Mouse (Mus musculus) lung, postnatal 36 days (tissue): ENCODE measurements around the gene Rere.

Experiments used
- DNase-seq: peaks from one replicate; pipeline ENCODE4 v3.0.0; 2022; ENCODE audit warnings: mixed read lengths

Gene Rere

DNA sequence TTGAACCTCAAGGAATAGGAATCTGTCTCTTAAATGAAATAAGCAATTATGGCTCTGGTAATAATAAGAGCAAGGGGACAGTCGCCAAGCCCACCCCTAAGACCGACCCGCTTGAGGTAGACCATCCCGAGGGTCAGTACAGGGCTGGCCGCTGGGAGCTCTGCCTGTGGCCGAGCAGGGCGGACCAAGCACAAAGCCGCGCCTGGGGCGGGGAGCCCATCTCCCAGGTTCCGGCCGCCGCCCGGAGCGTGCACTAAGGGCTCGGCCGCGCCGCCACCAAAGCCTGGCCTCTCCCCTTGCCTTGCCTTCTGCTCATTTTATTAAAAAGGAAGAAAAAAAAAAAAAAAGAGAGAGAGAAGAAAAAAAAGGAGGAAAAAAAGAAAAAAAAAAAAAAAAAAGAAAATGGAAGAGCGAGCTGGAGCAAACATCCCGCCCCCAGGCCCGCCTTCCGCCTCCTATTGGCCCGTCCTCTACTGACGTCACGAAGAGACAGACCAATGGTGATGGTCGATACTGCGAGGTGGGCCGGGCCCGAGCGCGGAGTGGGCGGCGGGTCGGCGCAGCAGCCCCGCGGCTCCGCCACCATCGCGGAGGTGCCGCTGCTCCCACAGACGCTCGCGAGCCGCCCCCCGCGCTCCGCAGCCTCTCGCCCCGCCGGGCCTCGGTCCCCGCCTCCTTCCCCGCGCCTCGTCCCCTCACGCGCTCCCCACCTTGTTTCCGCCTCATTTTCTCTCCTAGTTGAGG is at the start of gene Rere:
Rere (plus strand) TSS at position 629 of the 744 bp plus-strand sequence.
- peak; percentile 98 for DNase-seq

DNA sequence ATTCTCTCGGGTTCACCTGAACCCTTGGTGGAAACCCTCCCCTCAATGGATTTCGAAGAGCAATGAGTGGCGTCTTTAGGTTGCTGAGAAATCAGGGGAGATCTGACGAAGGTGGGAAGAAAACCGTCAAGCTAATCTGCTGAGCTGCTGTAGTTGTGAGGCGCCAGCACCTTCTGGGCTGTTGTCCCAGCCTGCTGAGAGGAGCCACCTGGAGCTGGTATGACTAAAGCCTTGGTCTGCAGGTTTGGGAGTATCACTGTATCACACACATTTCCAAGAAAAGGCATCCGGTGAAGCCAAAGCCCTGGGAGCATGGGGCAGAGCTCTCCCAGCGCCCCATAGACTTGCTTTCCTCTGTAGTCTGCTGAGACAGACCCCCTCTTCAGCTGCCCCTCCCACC is 49.6 kb upstream of the Rere start:
- DNase-seq = no peak

DNA sequence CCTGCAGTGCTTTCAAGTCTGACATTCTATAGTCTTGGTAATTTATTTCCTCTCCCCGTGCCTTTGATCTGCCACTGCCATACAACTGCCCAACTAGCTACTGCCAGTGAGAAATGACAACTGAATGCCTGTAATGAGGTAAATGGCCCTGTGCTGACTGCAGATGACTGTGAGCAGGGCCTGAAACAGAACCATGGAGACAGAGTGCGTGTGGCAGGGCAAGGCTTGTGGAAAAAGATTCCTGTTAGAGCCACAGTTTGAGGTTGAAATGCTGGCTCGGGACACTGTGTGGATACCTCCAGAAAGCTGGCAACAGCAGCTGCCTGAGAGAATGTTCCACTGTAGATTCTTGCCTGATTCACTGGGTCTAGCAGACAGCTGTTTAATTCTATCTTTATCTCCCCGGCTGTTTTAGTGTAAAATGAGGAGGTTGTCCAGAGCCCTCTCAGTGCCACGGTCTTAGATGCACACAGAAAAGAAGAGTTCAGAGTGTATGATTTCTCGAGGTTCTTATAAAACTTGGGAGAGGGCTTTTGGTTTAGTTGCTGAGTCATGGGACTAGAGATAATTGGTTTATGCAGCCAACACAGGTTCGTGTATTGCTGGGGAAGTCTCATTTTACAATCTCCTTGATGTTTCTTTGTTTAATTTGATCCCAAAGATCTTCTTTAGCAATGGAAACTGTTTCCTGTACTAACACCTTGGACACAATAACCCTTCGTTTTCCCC is 46.7 kb upstream of the Rere start:
- no peak for DNase-seq

DNA sequence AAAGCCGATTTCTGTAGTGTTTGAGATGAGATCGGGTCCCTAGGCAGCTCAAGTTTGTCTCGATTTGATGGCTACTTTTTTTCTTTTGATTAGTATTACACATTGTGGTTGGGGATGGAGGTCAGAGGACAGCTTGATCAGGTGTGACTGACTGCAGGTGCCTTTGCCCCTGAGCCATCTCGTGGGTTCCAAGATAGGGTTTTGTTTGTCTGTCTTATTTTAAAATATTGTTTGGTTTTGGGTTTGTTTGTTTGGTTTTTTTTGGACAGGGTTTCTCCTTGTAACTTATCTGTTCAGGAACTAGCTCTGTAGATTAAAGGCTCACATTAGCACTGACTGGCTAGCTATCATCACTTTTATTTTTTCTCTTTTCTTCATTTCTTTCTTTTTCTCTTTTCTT is 45.9 kb upstream of the Rere start:
- DNase-seq = no peak

DNA sequence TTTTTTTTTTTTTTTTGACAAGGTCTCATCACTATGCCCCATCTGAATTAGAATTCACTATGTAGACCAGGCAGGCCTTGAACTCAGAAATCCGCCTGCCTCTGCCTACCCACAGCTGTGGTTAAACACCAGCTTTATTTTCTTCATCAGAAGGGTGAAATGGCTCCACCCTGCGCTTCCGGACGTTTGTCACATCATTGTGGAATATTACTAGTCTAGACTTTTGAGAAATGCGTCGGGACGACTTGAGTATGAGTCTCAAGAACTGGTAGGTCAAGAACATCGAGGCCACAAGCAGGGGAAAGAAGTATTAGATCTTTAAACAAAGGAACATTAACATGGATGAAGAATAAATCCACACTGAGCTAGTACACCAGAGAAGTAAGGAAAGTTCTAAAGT is 45.4 kb upstream of the Rere start:
- no peak for DNase-seq

DNA sequence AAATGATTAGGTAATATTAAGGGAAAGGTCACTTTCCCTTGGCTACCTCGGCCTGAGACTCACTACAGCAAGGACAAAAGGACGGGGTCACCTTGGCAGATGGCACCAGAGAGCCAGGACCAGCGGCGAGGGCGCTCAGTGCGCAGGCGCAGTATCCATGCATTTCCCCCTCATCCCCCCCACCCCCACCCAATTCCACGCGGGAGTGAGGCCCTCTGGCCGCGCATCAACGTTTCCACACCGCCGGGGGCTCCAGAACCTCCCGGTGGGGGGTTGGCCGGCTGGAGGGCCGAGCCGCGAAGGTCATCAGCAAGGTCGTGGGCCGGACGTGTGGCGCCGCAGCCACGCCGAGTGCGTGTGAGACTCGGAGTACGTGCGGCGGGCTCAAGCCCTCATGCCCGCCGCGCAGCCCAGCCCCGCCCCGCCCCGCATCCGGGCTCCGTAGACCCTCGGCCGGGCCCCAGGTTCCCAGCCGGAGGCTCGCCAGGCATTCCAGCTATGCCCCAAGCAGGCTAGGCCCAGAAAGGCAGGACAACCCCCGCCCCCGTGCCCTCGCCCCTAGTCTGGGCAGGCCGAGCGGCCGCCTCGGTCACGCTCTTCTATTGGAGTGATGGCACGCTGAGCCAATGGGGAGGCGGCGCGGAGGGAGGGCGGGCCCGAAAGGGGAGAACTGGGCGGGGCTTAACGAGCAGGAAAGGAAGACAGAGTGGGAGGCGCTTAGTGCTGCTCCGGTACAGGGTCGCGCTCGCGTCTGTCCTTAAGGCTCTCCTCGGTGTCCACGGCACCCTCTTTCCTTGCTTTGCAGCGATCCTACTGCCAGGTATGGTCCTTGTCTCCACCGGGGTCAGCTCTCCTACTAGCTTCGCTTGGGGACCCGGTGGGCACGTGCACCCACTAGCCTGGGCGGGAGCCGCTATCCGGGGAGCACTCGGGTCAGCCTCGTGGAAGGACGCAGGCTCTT is 44.6 kb upstream of the Rere start, which contains the start of gene Eno1:
Eno1 (plus strand) TSS at position 201 of the 961 bp plus-strand sequence.
- DNase-seq = peak; percentile 98

DNA sequence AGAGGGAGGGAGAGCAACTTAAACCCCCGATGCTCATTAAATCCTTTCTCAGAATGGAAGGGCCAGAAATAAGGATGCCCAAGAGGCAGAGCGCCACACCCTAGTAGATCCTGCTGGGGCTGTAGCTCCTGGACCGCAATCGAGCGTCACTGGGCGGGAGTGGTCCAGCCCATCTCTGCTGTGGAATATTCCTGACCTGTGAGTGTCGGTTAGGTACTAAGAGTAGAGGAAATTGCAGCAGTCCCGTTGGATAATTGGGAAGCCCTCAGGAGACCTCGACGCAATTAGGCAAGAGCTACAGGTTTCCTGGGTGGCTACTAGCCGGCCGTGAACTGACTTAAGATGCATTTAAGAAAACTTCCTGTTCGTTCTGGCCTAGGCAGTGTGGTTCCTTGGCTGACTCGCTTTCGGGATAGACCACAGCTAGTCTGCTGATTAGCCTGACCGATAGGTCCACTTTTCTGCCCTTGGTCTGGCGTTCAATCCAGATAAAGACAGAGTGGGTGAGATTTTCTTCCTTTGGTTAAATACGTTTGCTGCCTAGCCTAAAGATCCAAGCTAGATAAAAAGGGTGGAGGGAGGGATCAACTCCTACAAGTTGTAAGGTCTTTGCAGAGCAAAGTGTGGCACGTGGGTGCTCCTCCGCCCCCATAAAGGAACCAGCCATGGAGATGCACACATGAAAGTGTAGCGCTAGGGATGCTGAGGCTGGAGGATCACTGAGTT is 43.6 kb upstream of the Rere start:
- peak; percentile 37 for DNase-seq

DNA sequence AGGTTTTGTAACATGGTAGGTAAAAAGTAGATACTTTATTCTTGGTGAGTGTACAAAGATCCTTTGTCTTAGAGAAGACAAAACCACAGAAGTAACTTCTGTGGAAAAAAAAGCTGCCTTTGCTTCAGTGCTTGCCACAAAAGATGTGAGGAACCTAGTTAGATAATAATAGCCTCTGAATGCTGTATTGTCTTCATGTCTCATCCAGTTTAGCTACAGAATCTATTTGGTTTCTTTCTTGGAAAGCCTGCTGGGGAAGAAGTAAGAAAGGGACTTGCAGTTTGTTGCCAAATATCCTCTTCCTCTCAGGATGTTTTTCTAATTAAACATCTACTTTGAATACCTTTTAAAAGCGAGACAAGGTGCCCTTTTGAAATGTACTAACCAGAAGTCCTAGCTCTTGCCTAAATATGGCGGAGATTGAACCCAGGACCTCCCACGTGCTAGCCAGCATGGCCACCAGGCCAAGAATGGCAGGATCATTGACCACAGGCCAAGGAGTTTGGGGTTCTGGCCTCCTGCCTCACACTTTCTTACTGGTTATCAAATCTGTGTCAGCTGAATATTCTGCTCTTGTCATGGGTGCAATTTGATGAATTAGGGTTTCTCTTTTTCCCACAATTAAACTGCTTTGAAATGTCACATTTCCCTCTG is 42.9 kb upstream of the Rere start:
- peak; percentile 28 for DNase-seq

DNA sequence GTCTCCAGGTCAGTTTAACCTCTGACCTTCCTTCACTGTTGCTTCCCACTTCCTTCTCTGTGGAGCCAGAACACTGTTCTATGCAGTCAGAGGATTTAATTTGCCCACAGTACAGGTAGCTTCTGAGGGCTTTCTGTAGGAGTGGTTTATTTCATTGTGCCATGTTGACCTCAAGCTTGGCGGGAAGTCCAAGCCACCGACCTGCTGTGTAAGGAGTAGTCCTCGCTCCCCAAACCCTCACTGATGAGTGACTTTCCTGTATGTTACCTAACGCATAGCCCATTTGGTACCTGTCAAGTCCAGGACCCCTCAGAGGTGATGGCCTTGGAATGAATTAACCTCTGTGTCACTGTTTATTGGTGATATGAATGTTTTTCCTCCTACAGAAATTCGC is 42.4 kb upstream of the Rere start:
- DNase-seq = no peak

DNA sequence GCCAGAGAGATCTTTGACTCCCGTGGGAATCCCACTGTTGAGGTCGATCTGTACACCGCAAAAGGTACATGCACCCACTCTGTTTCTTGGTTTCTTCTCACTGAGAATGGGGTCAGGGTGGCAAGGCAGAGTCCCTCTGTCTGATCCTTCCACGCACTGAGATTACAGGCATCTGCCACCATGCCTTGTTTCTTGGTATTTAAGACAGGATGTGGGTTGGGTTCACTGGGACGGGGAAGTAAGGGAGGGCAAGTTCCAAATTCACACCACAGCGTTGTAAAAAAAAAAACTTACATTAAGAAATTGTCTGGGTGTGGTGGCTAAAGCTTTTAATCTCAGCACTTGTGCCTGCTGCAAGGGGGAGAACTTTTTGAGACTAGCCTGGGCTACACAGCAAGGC is 41.9 kb upstream of the Rere start:
- DNase-seq = peak; percentile 23

DNA sequence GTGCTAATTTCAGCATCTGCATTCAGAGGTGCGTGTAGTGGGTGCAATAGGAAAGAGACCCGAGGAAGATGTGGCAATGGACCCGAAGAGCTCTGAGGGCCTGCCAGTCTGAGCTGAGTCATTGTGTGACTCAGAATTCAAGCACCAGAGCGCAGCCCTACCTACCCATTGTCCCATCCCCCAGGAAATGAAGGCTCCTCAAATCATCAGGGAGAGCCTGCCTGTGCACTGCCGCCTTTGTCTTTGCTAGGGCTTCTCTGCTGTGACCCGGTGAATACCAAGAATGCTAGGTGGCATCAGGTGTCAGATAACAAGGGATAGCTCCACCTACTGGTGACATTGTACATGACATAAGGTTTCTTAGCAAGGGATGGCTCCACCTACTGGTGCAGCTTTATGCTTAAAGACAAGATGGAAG is 41.5 kb upstream of the Rere start:
- peak; percentile 97 for DNase-seq

DNA sequence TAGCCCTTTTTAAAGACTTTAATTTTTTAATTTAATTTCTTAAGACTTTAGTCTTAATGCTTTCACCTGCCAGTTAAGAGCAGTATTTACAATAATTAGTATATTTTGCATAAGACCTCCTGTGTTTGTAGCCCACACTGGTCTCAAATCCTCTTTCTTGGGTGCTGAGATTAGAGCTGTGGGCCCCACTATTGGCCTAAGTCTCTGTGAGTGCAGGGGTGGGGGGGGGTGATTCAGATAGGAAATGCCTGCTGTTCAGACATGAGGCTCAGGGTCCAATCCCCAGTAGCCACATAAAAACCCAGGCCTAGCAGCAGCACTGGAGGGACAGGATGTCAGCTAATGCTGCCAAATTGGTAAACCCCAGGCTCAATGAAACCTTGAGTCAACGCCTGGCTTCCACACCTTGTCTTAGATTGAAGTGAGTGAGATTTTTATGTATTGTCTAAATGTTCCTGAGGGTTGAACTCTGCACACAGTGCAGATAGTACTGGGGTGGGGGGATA is 41.0 kb upstream of the Rere start:
- DNase-seq = no peak

DNA sequence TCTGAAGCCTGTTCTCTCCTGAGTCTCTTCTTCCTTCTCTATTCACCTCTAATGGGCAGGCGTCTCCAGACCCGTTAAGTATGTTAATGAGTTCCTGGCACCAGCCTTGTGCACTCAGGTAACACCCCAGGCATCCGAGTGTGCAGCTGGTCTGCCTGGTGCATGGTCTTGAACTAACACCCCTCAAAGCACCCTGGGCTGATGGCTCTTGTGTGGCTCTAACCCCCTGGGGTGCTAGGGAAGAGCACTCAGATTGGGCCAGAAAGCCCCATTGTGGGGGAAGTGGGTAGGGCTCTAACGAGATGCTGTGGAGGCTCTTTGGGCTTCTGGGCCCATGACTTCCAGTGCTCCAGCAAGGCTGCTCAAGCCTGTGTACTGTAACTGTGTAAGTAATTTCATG is 39.7 kb upstream of the Rere start:
- no peak for DNase-seq

DNA sequence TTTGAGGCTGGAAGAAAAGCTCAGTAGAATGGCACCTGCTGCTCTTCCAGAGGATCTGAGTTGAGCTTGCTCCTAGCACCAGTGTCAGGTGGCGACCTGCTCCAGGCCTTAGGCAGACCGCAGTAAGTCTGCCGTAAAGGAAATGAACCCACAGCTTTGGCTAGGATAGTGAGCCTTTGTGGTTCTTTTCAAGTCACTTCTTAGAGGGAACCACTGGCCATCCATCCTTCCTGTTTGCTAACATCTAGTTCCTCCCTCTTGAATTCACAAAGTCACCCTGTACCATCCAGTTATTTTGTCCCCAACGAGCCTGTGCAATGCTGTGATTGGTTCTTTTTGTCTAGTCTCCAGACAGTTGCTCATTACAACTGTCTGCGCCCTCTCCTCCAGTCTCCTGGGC is 38.7 kb upstream of the Rere start:
- peak; percentile 15 for DNase-seq

DNA sequence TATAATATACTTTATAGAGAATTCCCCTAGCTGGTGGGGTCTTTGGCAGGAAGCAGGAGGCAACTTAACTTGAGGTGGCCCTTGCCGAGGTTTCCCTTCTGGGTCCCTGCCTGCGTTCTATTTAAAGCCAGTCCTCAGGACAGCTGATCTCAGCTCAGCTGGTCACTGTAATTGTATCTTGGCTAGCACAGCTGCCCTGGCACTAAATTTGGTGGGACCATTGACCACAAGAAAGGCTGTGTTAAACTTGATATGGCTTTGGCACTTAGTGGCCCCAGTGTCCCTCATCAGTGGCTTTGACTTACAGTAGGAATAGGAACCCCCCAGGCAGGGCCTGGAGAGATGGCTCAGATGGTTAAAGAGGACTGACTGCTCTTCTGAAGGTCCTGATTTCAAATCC is 35.6 kb upstream of the Rere start:
- no peak for DNase-seq

DNA sequence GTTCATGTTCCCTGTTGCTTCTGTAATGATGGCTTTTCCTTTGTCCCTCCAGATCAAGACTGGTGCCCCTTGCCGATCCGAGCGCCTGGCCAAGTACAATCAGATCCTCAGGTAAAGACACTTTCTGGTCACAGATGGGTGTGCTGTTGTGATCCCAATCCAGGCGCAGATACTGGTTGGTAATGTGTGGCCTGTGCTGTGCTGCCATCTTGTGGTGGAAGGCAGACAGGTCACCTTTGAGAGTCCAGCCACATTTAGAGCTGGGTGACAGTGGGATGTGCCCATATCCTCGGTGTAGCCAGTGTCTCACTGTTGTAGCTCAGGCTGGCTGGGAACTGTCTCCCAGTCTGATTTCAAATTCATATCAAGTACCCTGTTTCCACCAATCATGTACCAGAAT is 33.4 kb upstream of the Rere start:
- DNase-seq = peak; percentile 81

DNA sequence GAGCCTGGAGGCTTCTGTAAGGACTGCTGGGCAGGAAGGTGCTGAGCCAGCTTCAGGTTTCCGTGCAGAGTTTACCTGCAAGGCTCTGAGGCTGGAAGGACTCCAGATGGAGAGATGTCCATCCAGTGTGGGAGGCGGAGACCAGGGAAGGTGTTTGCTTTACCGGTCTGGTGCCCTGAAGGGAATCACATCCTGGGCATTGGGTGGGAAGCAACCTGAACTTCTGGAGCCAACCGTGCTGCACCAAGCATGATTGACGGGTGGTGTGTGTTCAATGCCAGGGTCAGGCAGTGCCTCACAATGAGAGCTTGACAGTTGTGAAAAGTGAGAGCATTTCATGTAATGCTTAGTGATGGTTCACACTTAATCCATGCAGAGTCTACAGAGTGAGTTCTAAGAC is 32.5 kb upstream of the Rere start:
- no peak for DNase-seq

DNA sequence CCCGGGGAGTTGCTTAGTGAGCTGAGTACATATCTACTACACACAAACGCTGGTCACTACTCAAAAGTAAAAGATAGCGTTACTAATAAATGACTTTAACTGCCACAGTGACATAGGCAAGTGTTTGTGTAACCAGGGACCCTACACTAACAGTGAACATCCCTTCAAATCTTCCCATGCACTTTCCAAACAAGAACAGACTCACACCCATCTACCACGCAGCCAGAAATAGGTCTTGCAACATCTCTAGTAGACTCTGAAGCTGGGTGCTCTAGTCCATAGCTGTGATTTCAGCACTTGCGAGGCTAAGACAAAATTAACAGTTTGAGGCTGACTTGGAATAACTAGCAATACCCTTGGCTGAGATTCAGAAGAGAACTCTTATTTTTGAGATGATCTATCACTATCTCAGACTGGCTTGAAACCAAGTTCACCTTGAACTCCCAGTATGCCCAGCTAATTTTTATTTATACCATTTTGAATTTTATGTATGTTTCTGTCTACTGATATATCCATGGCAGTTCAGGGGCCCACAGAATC is 31.6 kb upstream of the Rere start:
- DNase-seq = no peak

DNA sequence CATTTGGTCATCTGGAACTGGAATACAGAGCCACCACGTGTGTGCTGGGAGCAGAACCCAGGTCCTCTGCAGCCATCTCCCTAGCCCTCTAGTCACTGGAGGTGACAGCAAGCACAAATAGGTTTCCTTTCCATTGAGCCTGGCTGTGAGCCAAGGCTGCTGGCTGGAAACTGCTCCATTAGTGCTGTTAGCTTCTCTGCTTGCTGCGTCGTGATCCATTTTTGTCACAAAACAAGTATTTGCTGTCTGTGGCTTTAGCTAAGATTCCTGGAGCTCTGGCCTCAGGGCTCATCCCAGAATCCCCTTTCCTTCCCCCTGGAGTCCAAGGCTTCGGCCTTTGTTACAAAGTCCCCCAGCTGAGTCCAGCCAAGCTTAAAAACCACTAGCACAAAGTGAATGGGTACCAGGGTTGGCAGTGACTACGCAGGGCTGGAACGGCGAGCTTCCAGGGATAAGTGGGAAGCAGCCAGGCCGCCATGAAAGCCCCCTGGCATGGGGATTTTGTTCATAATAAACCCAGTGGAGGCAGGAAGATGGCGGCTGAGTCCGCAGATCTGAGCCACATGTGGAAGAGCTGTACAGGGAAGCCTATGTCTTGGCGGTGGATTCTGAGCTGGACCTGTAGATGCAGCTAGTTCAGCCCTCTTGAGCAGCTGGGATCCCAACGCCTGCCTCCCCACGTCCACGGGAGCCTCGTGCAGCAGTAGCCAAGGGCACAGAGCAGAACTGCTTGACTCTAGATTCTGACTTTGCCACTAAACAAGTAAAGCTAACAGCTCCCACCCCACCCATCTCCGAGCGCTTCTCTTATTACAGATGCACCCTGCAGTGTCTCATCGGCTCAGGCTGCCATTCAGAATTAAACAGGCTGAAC is 30.7 kb upstream of the Rere start:
- no peak for DNase-seq

DNA sequence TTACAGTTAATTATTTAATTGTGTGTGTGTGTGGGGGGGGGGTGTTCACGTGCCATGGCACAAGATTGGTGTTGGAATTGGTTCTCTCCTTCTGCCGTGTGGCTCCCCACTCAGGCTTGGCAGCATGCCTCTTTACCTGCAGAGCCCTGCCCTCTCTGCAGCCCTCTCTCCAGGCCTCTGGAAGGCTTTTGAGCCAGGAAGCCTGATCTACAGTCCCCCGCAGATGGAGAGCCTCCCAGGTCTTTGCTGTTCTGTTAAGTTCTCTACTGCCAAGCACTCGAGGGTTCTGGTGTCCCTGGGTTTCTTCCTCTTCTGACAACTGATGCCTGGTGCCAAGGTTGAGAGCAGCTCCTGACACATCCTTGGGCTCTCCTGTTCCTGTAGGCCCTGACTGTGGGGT is 27.0 kb upstream of the Rere start:
- DNase-seq = no peak

DNA sequence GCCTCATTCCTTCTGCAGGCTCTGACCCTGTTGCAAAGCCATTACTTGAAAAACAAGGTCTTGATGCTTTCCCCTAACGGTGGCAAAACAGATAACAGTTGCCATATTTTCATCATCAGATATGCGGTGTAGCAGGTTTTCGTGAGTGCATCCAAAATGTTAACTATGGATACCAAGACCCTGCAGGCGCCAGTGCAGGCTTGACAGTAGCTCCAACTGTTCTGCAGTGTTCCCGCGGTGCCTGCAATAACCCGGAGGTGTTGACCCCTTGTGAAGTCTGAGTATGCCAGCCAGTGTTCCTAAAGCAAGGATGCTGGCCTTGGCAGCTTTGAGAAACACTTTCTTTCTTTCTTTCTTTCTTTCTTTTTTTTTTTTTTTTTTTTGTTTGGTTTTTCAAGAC is 26.3 kb upstream of the Rere start:
- no peak for DNase-seq
